ENCODE assay signal across 16 mouse cellular contexts in genomic region chr9:69767421-69767820, GRCm38 (mm10). TPM values are rescaled to one million over a fixed set of nuclear protein-coding genes. Genes with fewer than 3 reads are reported as not detected.
DNase-seq lines count a peak whose midpoint lies in the region; ATAC-seq lines count a peak whose summit lies in the region.
"Had no signal": no experiment of that assay in that cellular context is flagged by ENCODE, and none has a peak within 500 bp of the region (broad histone marks: within the 10 kb centered on the region; RNA-seq: fewer than 3 reads in every experiment).

No protein-coding gene starts in this region.

- peak; percentile 29 for DNase-seq in thymus, postnatal 14 days
- no peak for DNase-seq in thymus, postnatal 0 days (ENCODE audit: low spot score)
- DNase-seq in embryo, embryonic 9.5 days (ENCODE audit: extremely low spot score), result peak; percentile 76
- DNase-seq in limb, embryonic 11.5 days (ENCODE audit: low spot score), result peak; percentile 50
- no peak for DNase-seq in left cerebral cortex, adult 18-20 months (ENCODE audit: low spot score in 2 of 2)
- no peak for DNase-seq in left cerebral cortex, adult 9 months (ENCODE audit: low spot score in 2 of 2)
- DNase-seq: kidney, postnatal 36 days; liver, embryonic 13.5 days had no signal

- no peak overlapping the region for H3K4me2 ChIP-seq in limb, embryonic 11.5 days (ENCODE audit: low read depth, severe bottlenecking)
- H3K4me2 ChIP-seq in neural tube, embryonic 14.5 days (ENCODE audit: low read depth, low read length), result peak overlapping the region; percentile 19; the same call in 1 of the 2 replicates
- no peak overlapping the region for H3K4me2 ChIP-seq in kidney, embryonic 15.5 days
- H3K4me2 ChIP-seq: heart, embryonic 13.5 days; liver, embryonic 13.5 days had no signal

- H3K9me3 ChIP-seq in limb, embryonic 11.5 days (ENCODE audit: control insufficient read depth, low read length), result no peaks in the 10 kb centered on the region
- no peaks in the 10 kb centered on the region for H3K9me3 ChIP-seq in neural tube, embryonic 14.5 days (ENCODE audit: control insufficient read depth, low read length)
- no peaks in the 10 kb centered on the region for H3K9me3 ChIP-seq in kidney, embryonic 15.5 days (replicated peaks)
- H3K9me3 ChIP-seq: heart, embryonic 13.5 days; liver, embryonic 13.5 days had no signal

- H3K36me3 ChIP-seq in limb, embryonic 11.5 days (ENCODE audit: control insufficient read depth, insufficient read depth, low read length), result no peaks in the 10 kb centered on the region
- no peaks in the 10 kb centered on the region for H3K36me3 ChIP-seq in neural tube, embryonic 14.5 days (ENCODE audit: control insufficient read depth, insufficient read depth, low read length)
- H3K36me3 ChIP-seq in kidney, embryonic 15.5 days, result no peaks in the 10 kb centered on the region
- H3K36me3 ChIP-seq: heart, embryonic 13.5 days; liver, embryonic 13.5 days had no signal

- H3K27me3 ChIP-seq in limb, embryonic 11.5 days (ENCODE audit: control insufficient read depth, insufficient read depth, low read length), result peaks cover 94% of the 10 kb centered on the region
- peaks cover 44% of the 10 kb centered on the region for H3K27me3 ChIP-seq in neural tube, embryonic 14.5 days (ENCODE audit: control insufficient read depth, insufficient read depth, low read length)
- H3K27me3 ChIP-seq in kidney, embryonic 15.5 days, result peaks cover 99% of the 10 kb centered on the region

- H3K9ac ChIP-seq in limb, embryonic 11.5 days (ENCODE audit: low read length), result no peak overlapping the region
- H3K9ac ChIP-seq in neural tube, embryonic 14.5 days (replicated peaks; ENCODE audit: low read depth, low read length), result no peak overlapping the region
- no peak overlapping the region for H3K9ac ChIP-seq in kidney, embryonic 15.5 days
- H3K9ac ChIP-seq: heart, embryonic 13.5 days; liver, embryonic 13.5 days had no signal

- WGBS in limb, embryonic 11.5 days, result 4% methylated on average over 9 of the region's 12 CpGs
- 0% methylated on average over 10 of the region's 12 CpGs for WGBS in neural tube, embryonic 14.5 days
- WGBS in kidney, embryonic 15.5 days, result under 1% methylated on average over 9 of the region's 12 CpGs

- no peak overlapping the region for H3K27ac ChIP-seq in limb, embryonic 11.5 days (replicated peaks; ENCODE audit: low read depth, low read length)
- no peak overlapping the region for H3K27ac ChIP-seq in neural tube, embryonic 14.5 days (ENCODE audit: low read depth, low read length)
- H3K27ac ChIP-seq in kidney, embryonic 15.5 days, result no peak overlapping the region
- H3K27ac ChIP-seq: heart, embryonic 13.5 days; liver, embryonic 13.5 days had no signal

- H3K4me3 ChIP-seq in limb, embryonic 11.5 days (ENCODE audit: low read depth, low read length), result no peak overlapping the region
- no peak overlapping the region for H3K4me3 ChIP-seq in neural tube, embryonic 14.5 days (ENCODE audit: low read depth, low read length)
- H3K4me3 ChIP-seq in kidney, embryonic 15.5 days (replicated peaks), result no peak overlapping the region
- H3K4me3 ChIP-seq: heart, embryonic 13.5 days; liver, embryonic 13.5 days; myocyte had no signal

- no peaks in the 10 kb centered on the region for H3K4me1 ChIP-seq in limb, embryonic 11.5 days (ENCODE audit: control insufficient read depth, insufficient read depth, low read length)
- H3K4me1 ChIP-seq in neural tube, embryonic 14.5 days (ENCODE audit: control insufficient read depth, insufficient read depth, low read length), result 0 out of 2 replicates have a peak, but pooled peaks cover 7% of the 10 kb centered on the region
- H3K4me1 ChIP-seq in kidney, embryonic 15.5 days, result peaks cover 23% of the 10 kb centered on the region
- H3K4me1 ChIP-seq: liver, embryonic 13.5 days had no signal

- ATAC-seq in limb, embryonic 11.5 days (ENCODE audit: insufficient number of reproducible peaks, low FRiP score, low TSS enrichment, low read depth), result no peak
- ATAC-seq in neural tube, embryonic 14.5 days (ENCODE audit: low read depth), result no peak
- ATAC-seq in kidney, embryonic 15.5 days (replicated peaks; ENCODE audit: low FRiP score), result no peak

RNA-seq across cellular contexts. Expression of gene Foxb1, which starts 6.7 kb away (rescaled TPM):
- polyA plus RNA-seq in thymus, postnatal 0 days (2015; fragmentation: Nextera tagmentation; extraction: Ambion mirVana), result 0.51 and 0.70 TPM in 2 replicates
- polyA plus RNA-seq in limb, embryonic 11.5 days (2014; fragmentation: Nextera tagmentation; extraction: Ambion mirVana), result 0.06 and 0.09 TPM in 2 replicates
- polyA plus RNA-seq in neural tube, embryonic 14.5 days (2014; fragmentation: Nextera tagmentation; extraction: Ambion mirVana), result 4.1 and 4.7 TPM in 2 replicates
- total RNA-seq in left cerebral cortex, adult 18-20 months (2021), result under 1 TPM in 1 of 2 experiments, not detected in 1; 0.12 TPM
- 0.09 and 0.13 TPM in 2 replicates for polyA plus RNA-seq in kidney, embryonic 15.5 days (2015; fragmentation: Nextera tagmentation; extraction: Ambion mirVana)
- total RNA-seq: common myeloid progenitor, adult 5-6 weeks; ES-E14; gastrocnemius, adult 18-20 months had no signal
- polyA plus RNA-seq: heart, embryonic 13.5 days; liver, embryonic 13.5 days; myocyte; stomach, embryonic 14.5 days had no signal

Comparison
In these comparisons a context has a peak if more than half of its experiments do, and no peak if none do; other contexts are left out.
1. DNase-seq: peak in thymus, postnatal 14 days (single experiment), embryo, embryonic 9.5 days (single experiment) and limb, embryonic 11.5 days (single experiment); none in thymus, postnatal 0 days (single experiment), left cerebral cortex, adult 18-20 months (0 of 2) and left cerebral cortex, adult 9 months (0 of 2).